Mouse (Mus musculus) megakaryocyte progenitor cell, adult 5-6 weeks (primary cell): ENCODE measurements around the gene Atxn2l. TPM values are rescaled to one million over a fixed set of nuclear protein-coding genes. Genes with fewer than 3 reads are reported as not detected.

Experiments
- ATAC-seq: replicated peaks from 2 replicates; pipeline ENCODE4 v1.8.0; 2016; ENCODE audit warnings: mild to moderate bottlenecking, moderate TSS enrichment, inconsistent platforms; ENCODE audit not compliant: poor library complexity
- total RNA-seq, 2 experiments: library from RNA; stranded (forward) in 1 of 2; stranded (reverse) in 1 of 2; fragments of 157-497, 149-512 nt in 1 of 2; fragments of 200-1000 nt in 1 of 2; gene quantifications; 2 replicates each; pipeline versions ENCODE4 v1.2.3 to v1.2.4; 2015 to 2017

Gene Atxn2l
- total RNA-seq, 2 experiments from 2014 or later: 29.5 to 86.9 TPM

DNA sequence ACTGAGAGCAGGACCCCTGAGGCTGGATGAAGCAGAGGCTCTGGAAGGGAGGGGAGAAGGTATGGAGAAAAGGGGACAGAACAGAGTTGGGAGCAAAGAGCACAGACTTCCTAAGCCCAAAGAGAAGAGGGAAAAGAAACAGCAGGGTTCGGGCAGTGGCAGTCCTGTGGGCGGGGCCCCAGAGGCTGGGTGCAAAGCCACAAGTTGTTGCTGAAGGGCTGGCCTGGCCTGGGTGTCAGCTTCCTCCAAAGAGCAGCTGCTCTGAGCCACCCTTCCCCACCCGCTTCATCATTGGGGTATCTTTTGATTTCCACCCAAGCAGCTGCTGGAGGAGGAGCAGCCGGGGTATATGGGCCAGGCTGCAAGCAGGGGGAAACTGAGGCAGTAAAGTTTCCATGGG, 39.1 kb downstream of the Atxn2l start:
- ATAC-seq: peak; percentile 78

DNA sequence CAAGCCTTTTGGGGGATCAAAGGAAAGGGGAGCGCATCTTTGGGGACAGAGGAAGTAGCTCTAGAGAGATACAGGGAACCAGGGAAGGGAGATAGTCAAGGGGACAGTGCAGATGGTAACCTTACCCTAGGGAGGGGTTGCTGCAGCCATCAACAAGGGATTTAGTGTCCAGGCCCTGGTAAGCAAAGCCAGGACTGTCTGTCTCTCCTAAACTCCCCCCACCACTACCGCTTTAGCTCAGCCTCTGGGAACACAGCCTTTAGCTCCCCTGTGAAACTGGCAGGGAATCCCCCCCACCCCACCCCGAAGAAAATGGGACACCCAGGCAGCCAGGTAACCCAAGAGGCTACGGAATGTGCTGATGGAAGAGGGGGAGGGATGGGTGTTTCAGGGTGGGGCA, 39.7 kb downstream of the Atxn2l start:
- no peak for ATAC-seq

DNA sequence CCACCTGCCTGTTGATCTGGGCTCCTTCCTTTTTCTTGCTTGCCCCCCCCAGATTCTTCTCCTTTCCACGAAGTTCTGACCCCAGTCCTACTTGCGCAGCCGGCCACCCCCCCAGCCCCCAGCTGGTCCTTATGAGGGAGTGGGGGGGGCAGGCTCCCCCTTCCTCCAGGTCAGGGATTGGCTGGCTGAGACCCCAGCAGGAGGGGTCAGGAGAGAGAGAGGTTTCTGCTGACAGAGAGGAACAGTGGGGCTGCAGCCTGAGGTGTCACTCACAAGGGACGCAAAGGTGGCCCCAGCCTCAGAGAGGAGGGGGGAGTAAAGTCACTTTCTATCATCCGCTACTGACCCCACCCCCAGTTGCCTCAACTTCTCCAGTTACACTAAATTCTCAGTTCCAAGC, 40.2 kb downstream of the Atxn2l start, which contains the start of gene Atp2a1:
TSS of gene Atp2a1 (minus strand) at position 105 of the 400 bp plus-strand sequence.
- ATAC-seq: no peak

DNA sequence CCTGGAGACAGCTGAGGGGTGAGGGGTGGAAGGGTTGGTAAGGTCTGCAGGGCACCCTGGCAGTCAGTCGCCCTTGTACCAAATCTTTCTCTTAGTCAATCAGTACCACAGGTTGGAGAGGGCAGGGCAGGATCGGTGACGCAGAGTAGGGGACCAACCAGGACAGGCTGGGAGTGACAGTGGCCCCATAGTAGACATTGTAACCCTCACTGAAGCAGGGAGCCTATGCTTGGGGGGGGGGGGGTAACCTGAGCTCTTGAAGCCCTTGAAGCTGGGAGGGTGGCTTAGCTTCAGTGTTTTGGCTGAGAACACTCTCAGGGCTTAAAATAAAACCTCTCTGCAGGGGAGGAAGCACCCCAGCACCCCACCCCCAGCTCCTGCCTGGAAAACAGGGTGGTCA, 41.6 kb downstream of the Atxn2l start:
- ATAC-seq: no peak

DNA sequence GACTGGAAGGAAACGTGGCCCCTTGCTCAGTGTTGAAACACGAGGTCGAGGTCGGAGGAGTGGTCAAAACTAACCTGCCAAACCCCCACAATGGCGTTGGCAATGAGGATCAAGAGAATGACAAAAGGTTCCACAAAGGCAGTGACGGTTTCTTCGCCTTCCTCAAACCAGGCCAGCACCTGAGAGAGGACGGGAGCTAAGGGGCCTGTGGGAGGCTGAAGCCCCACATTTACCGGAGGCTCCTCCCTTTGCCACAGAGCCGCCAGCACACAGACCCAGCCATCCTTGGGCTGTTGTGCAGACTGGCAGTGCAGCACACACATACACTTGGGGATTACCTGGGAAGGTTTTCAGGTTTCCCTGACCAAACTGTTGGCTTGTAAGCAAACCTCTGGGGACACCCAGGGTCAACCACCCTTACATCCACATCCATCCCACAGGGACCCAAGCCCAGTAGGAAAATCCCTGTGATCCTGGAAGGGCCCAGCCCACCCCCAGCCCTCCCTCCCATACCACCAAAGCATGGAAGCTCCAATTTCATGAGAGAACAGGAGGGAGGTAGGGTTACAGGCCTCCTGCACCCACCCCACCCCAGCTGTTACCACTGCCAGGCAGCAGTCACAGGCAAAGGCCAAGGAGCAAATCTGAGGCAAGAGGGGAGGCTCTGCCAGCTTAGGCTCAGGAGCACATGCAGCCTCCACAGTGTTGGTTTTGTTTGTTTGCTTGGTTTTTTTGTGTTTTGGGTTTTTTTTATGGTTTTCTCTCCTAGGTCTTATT, 42.4 kb downstream of the Atxn2l start:
- no peak for ATAC-seq

DNA sequence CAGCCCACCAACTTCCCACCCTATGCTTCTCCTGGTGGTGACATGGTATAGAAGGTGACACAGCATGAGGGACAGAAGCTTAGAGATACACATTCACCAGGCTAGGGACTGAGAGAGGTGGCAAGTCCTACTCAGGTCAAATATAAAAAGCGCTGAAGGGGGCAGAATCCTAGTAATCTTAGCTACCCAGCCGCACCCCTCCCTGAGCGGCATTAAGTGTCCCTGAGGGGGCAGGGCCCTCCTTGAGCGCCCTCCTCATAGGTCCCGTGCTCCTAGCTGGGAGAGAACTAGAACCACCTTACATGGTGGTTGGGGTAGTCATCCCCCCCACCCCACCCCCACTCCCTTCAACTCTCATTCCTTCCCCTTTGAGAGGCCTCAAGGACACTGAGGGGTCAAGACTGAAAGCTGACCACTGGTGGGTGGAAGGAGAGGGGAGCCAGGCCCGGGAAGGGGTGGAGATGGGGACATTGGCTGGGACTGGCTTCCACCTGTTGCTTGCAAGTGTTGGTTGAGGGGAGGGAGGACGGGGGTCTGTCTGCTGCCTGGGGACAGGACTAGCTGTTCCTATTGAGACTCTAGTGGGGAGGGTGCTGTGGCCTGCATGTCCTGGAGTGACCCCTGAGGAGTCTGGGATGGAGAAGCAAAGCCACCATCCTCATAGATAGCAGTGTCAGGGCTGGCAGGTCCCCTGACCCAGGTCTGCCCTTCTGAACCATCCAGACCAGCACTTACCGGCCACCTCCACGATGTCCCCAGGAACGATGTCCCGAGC, 44.2 kb downstream of the Atxn2l start:
- no peak for ATAC-seq

DNA sequence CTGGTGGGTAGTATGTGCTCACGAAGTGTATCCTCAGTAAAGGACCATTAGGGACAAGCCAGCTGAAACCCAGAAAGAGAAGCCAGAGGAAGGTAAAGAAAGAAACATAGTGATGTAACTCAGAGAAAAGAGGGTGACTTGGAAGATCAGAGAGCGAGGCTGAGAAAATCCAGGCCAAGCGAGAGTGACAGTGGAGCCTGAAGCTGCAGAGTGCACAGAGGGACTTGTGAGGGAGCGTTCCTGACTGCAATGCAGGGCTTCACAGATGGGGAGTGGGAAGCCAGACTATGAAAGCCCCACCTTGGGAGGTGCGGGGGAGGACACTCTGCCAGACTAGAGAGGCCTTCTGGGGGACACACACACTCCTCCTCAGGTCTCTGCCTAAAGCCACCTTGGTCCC, 45.0 kb downstream of the Atxn2l start:
- ATAC-seq: no peak

DNA sequence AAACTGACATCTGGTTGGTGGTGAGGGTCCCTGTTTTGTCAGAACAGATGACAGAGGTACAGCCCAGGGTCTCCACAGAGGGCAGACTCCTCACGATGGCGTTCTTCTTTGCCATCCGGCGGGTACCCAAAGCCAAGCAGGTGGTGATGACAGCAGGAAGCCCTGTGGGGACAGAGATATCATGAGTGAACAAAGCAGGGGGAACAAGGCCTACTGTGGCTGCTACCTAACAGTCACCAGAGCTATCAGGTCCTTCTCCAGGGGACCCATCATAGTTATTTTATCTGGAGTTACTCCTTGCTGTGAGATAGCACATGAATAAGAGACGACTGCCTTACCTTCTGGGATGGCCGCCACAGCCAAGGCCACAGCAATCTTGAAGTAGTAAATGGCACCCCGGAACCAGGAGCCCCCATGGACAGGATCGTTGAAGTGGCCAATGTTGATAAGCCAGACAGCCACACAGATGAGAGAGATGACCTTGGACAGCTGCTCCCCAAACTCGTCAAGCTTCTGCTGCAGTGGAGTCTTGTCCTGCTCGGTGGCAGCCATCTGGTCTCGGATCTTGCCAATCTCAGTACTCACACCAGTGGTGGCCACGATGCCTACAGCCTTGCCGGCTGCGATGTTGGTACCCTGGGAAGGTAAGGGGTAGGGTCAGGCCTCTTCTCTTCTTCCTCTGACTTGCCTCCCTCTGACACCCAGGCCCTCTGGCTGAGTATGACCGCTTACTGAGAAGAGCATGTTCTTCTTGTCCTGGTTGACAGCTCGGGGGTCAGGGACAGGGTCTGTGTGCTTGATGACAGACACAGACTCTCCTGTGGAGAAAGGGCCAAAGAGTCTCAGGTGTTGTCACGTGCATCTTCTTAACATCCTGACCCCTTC, 46.6 kb downstream of the Atxn2l start:
- ATAC-seq: peak; percentile 83

DNA sequence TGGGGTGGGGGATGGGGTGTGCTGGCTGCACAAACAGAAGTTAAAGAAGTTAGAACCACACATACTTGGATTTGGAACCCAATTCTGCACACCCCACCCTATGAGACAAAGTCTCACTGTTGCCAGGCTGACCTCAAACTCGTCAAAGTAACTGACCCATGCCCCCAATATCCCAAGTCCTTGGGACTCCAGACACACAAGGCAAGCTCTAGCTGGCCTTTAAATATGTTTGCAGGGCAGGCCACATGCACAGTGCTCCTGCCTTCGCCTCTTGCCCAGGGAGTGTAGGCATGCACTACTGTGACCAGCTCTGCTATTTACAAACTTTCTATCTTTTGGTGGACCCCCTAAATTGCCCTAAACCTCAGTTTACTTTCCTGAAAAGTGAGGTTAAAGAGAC, 48.0 kb downstream of the Atxn2l start:
- no peak for ATAC-seq

DNA sequence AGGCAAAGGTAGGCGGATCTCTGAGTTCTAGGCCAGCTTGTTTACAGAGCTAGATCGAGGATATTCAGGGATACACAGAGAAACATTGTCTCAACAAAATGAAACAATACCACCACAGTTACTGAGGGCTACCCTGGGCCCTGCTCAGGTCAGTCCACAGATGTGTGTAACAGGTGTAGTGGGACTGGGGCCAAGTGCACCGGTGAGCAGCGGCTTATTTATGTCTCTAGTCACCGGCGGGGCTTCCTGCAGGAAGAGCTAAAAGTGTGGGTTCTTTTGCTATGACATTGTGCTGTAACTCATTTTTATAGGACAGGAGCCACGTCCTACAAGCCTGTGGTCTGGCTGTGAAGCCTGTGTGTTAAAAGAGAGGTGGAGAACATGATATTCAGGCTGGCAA, 49.4 kb downstream of the Atxn2l start:
- no peak for ATAC-seq

DNA sequence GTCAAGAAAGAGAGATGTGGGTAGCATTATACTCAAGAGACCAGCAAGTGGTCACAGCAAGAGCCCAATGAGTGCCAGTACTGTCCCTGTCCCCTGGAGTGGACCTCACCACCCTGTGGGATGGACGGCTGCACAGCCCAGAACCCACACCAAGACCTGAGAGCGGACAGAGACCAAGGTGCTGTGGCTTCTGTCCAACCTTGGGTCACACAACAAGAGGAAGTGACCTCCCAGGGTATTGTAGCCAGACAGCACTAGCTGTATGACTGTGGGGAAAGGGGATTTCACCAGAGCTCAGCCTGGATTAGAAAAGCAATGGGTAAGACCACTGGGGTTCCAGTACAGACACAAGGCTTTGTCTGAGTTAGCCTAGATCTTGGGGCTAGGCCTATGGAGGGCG, 51.0 kb downstream of the Atxn2l start:
- ATAC-seq: no peak

DNA sequence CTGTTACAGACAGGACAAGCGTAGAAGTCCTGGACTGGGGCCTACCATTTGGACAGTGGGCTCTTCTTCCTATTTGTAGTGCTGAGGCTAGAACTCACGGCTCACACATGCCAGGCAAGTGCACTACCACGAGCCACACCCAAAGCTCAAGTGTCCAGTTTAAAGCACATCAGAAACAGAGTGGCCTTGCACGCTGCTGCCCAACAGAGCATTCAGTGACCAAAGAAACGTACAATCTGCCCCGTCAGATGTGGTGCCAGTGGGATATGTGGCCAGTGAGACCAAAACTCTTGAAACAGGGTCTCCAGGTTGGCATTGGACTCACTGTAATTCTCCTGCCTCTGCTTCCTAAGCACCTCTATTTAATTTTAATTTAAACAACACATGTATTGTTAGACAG, 52.6 kb downstream of the Atxn2l start:
- no peak for ATAC-seq

DNA sequence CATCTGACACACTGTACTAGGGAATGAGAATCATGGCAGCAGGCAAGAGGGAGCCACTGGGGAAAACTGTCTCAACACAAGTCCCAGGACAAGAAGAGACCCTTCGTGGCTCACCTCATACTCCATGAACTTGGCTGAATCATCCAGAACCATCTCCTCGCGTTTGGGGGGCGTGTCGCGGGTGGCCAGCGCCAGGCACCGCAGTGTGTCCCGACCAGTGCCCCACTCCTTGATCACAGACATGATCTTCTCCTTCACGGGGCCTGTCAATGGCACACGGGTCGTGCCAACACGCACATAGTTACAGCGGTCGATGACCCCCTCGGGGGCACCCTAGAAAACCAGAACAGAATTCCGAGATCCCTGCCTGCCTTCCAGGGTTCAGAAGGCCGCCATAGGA, 53.2 kb downstream of the Atxn2l start:
- no peak for ATAC-seq

DNA sequence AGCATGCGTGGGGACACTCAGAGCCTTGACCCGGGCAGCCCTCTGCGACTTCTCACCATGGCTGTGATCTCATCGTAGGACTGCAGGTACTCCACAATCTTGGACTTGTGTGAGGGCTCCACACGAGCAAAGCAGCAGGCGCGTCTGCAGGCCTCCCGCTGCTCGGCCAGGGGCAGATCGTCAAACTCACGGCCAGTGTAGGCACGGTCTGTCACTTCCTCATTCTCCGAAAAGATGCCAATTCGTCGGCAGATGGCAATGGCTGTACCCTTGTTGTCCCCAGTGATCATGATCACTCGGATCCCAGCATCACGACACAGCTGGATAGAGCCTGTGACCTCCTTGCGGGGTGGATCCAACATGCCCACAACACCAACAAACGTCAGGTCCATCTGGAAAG, 54.8 kb downstream of the Atxn2l start:
- peak; percentile 59 for ATAC-seq

DNA sequence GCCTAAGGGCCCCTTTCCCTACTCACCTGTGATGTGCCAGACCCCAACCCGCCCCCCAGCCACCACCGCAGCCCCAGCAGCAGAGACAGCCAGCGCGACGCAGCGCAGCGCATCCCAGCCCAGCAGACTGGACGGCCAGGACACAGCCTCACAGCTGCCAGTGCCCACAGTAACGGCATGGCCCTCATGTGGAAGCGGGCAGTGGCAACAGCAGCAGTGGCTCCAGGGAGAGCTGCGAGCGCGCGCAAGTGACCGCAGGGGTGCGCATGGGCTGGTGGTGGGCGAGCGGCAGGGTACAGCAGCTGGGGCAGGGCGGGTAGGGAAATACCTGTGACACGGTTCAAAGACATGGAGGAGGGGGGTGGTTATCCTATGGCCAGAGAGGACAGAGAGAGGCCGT, 57.0 kb downstream of the Atxn2l start:
- ATAC-seq: no peak

DNA sequence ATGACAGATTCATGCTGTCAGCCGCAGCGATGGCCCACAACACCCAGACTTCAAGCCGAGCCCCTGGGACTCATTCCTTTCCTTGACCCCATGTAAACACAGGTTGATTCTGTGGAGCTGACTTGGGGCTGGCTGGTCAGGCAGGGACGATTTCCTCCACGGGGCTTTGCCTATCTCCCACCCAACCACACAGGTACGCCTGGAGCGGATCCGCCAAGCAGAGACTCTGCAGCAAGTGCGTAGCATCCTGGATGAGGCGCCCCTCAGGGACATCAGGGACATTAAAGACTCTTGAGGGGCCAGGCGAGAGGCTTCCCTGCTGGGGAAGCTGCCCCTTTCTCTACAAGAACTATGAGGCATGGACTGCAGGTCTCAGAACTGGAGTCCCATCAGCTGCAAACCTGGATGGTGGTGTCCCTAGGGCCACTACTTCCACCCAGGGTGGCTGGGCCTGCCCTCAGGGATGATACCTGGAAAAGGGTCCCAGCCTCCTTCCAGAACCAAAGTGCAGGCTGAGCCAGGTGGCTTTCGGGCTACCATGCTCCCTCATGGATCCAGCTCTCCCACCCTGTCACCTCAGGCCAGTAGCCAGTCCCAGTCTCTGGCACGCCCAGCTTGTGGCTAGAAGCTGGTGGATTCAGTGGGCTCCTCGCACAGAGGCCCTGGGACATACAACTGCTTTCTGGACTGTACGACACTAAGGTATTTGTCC, 58.0 kb downstream of the Atxn2l start:
- no peak for ATAC-seq

DNA sequence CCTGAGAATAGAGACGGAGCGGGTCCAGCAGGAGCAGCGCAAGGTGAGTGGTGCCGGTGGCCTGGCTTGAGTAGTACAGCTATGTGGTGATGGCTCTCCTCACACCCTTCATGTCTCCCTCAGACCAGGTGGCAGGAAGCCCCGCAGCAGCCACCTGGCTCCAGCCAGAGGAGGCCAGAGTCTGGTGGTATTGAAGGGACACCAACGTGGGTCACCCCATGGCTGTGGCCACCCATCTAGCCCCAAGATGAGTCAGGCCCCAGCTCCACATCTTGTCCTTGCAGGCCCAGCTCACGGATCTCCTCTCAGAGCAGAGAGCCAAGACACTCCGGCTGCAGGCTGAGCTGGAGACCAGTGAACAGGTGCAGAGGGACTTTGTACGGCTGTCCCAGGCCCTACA, 58.7 kb downstream of the Atxn2l start:
- no peak for ATAC-seq

DNA sequence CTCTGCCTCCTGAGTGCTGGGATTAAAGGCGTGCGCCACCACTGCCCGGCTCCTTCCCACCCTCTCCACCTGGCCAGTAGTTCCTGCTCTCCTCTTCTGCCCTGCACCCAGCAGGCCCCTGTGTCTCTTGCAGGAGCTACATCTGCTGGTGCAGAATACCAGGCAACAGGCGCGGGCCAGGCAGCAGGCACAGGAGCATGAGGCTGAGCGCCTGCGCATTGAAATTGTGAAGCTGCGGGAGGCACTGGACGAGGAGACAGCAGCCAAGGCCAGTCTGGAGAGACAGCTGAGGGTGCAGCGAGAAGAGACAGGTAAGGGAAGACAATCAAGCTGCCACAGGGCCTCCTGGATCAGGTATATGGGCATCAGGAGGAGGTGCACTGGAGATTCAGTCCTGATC, 59.2 kb downstream of the Atxn2l start:
- ATAC-seq: no peak
